Mouse (Mus musculus) layer of hippocampus, postnatal 10 days (tissue): ENCODE results near the gene Ssh3. TPM values are rescaled to one million over a fixed set of nuclear protein-coding genes. Genes with fewer than 3 reads are reported as not detected.
A peak's percentile ranks its signal among the peaks of the same experiment; 100 is the strongest.

Source experiments
- DNase-seq, 2 experiments: peaks; one replicate each; pipeline ENCODE4 v3.0.0; 2021; ENCODE audit warnings: low spot score in 2 of 2
- total RNA-seq, 2 experiments: library from RNA; stranded (reverse); gene quantifications; 2 replicates each; pipeline ENCODE4 v1.2.3; 2021

Gene Ssh3
- total RNA-seq, 2 experiments from 2014 or later = 49.0 to 66.1 TPM

DNA sequence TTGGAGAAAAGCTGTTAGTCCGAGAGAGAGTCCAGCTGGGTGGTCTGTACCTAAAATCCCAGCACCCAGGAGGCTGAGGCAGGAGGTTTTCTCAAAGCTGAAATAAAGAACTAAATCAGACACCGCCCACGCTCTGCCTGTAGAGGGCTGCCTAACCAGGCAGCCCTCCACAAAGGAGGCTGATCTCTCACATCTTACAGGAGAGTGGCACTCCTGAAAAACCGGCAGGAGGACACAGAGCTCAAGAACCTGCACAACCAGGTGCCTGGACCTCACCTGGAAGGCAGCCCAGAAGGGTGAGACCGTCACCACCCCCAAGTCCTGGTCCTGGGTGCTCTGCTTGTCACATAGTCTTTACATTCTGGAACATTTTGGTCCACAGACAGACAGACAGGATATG, 28.9 kb upstream of the Ssh3 start:
- DNase-seq = no peak

DNA sequence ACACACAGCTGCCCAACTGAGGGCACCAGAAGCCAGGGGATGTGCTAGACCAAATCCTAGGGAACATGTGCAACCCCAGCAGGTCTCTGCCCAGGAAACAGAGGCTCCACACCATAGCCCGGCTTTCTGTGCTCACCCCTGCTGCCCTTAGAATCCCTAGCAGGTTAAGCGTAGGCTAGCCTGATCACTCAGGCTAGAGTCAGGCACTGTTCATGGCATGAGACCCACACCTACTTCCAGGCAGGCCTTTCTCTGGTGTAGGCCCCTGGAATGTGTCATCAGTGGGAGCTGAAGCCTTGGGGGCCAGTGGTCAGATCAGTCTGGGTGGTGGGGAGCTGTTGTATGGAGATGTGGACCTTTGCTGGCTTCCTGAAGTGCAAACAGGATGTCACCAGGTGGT, 27.6 kb upstream of the Ssh3 start:
- no peak for DNase-seq

DNA sequence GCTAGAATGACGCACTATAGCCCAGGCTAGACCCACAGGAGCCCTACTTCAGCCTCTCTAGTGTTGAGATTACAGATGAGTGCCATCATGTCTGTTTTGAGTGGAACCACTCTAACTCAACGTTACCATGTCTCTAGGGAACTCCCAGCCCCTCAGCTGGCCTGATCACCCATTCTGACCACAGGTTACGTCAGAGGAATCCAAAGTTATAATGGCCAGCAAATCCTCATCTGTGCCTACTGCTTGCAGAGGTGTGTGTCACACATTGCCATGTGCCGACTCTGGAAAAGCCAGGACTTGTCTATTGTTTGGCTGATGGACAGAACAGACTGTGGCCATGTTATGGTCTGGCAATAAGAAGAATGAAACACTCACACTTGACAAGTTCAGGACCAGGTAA, 26.4 kb upstream of the Ssh3 start:
- DNase-seq = no peak

DNA sequence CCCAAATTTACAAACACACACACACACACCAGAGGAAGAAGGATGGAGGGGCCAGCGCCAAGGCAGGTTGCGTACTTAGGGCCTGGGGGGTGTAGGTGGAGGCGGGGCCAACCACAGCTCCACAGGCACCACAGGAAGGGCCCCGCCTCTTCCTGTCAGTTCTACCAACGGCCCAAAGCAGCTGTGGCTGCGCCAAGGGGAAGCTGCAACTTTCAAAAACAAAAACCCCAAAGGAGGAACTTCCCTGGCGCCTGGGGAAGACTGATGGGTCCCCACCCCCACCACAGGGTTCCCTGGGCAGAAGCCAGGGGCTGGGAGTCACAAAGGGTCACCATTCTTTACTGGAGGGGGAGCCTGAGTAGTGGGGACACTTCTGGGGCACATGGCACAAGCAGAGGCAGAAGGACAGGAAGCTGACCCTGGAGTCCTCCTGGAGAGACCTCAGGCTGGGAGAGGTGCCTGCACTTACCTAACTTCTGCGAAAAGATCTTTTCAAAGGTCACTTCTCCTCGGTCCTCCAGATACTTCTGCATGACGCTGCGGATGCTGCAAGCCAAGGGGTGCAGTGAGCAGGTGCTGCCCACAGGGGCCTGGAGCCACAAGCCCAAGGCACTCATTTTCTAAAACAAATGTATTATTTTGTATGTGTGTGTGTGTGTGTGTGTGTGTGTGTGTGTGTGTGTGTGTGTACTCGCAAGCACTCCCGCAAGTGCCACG, 25.6 kb upstream of the Ssh3 start:
- peak in 1 of 2 experiments; percentile 47 for DNase-seq

DNA sequence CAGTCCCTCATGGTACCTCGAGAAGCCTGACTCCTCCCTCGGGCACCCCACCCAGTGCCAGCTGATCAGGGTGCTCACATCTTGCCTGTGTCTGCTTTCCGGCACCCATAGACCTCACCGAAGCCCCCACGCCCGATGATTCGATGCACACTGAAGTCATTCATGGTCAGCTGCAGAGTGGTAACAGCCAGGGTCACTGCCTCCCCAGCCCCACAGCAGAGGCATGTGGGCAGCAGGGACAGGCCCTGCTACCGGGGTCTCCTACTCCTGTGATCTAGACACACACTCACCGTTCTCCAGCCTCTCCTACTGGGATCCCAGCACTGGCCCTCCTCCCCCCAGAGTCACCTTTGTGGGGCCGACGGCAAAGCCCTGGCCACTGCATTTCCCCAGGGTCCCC, 22.2 kb upstream of the Ssh3 start:
- no peak for DNase-seq

DNA sequence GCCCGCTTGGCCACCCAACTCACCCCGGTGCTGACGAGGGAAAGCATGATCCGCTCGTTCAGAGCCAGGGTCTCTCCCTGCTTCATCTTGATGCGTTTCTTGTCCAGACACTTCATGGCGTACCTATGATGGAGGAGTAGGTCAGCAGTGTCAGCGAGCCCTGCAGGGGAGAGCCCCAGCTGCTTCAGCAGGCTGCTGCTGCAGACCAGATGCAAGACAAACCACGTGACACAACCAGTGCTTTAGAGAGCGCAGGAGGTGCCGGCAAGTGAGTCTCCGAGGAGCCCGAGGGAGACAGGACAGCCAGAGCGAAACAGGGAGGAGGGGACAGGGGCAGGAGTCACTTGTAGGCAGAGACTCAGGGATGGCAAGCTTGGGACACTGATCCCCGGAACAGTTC, 21.8 kb upstream of the Ssh3 start:
- DNase-seq = no peak

DNA sequence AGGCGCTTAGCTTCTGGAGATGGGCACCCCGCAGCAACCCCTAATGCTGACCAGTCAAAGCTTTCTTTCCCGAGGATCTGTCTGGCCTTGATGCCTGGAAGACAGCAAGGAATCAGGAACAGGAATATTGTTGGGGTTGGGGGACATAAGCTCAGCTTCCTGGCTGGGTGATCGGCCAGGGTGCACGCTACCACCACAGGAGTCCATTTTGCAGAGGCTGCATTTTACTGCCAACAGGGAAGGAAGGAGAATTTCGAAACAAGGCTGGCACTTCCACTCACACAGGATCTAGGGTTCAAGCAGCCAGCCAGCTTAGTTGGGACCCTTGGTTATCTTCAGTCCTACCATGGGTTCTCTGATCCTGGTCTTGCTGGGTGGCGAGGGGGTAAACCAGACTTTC, 14.7 kb upstream of the Ssh3 start:
- no peak for DNase-seq

DNA sequence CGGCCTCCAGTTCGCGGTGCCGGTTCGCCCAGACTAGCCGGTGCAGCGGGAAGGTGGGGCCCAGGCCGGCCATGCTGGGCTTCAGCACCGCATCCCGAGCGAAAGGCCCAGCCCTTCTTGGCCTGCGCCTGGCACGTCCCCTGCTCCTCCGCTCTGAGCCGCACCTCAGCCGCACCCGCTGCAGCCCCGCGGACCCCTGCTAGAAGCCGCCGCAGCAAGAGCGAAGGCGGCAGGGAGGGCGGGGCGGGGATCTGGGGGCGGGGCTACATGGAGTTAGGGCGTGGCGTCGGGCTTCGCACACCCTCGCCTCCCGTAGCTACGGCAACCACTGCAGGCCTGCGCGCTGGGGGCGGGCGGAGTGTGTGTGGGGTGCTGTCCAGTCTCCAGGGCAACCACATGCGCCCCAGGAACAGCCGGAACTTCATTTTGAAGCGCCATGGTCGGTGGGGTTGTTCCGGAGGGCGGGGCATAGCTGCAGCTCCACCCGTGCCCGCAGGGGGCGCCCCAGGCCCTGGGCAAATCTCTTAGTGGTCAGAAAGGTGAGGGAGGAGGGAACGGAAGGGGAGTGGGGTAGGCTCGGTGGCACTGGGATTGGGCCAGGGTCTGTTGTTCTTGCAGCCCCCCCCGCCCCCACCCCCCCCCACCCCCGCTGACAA, 14.0 kb upstream of the Ssh3 start, which contains the start of gene Ankrd13d:
TSS of gene Ankrd13d (minus strand) at position 240 of the 656 bp plus-strand sequence.
- peak; percentile 94 to 95 for DNase-seq

DNA sequence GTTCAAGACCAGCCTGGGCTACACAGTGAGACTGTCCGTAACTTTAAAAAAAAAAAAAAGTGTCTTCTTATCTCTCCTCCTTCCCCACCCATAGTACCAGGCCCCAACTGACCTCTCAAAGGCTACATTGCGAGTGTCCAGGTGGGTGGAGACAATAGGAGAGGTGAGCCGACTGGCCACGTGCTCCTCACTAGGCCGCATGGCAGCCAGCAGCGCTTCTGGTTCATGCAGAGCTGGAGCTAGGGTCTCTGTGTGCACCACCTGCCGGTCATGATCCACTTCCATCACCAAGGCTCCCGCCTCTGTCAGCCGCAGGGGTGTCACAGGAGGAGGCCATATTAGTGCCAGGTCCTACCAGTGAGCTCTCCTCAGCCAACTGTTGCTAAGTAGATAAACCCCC, 11.4 kb upstream of the Ssh3 start:
- DNase-seq = no peak

DNA sequence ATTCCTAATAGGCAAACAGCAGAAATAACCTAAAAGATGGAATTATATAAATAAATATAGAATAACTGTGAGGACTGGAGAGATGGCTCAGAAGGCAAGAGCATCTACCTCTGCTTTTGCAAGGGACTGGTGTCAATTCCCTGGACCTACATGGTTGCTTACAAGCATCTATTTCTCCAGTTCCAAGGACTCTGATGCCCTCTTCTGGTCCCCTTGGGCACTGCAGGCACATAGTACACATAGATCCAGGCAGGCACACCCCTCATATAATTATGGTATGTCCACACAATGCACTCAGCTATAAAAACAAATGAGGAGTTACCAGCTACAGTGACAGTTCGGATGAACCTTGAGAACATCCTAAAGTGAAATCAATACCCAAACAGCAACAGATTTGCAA, 10.5 kb upstream of the Ssh3 start:
- no peak for DNase-seq

DNA sequence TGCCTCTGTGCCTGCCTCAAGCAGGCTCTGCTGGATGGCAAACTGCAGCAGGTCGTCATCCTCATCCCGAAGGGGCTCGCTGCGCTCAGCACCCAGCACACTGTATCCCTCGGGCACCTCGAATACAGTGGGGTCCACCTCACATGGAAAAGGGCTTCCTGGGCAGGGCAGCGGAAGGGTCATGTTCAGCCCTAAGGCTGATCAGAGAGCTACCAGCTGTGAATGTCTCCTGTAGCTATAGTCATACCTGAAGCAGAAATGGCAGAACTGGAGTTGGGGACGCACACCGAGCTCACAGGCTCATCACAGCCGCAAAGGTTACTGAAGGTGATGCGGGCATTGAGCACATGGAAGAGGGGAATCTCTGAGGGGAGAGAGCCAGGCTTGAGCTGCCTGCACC, 2.0 kb upstream of the Ssh3 start:
- no peak for DNase-seq

DNA sequence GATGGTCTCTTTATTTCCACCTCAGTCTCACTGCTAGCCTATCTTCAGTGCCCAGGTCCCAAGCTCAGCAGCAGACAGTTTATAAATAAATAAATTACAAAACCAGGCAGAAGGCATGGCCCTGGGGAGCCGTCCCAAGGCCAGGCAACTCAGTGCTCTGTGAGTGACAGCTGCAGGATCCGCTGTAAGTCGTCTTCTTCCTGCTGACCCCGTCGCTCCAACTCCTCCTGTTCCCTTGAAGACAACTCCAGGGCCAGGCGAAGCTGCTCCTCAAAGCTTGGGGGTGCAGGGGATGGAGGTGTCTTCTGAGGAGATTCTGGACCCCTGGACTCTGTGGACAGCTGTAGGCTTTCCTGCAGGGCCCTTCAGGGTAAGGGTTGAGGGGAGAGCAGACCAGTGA, 1.2 kb upstream of the Ssh3 start:
- no peak for DNase-seq

DNA sequence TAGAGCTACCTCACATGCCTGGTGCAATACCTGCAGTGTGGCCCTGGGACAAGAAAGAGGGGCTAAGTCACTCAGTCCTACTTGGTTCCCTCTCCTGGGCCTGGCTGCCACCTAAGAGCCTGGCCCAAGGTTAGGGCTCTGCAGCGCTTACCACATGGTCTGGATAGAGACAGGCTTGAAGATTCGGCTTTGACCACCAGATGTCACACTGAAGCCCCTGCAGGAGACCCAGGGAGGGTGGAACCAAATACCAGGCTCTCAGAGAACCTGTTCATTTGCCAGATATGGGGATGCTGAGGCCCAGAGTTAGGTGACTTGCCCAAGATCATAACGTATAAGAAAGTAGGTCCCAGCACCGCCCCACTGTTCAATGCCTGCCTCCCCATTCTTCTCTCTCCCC, 3.0 kb downstream of the Ssh3 start:
- DNase-seq = no peak

DNA sequence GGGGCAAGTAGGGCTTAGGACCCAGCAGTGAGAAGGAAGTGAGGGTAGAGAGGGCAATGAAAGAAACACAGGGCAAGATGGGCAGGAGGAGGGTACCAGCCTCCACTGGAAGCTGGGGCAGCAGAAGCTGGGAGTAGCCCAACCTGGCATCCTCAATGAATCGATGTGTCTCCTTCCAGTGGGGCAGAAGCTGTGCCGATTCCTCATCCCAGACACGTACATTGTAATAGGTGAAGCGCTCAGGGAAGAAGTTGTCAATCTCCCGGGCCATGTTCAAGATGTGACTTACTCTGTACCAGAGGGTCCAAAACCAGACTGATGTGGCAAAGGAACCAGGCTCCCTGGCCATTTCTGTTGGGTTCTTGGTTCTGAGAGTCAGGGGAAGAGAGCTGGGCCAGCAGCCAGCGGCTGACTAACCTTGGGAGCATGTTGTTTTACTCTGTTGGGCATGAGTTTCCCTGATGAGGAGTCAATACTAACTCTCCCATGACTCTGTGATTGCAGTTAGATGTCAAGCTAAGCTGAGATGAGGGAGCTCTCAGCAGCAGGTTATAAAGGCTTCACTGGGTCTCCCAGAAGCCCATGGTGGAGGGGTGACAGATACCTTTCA, 4.7 kb downstream of the Ssh3 start:
- no peak for DNase-seq

DNA sequence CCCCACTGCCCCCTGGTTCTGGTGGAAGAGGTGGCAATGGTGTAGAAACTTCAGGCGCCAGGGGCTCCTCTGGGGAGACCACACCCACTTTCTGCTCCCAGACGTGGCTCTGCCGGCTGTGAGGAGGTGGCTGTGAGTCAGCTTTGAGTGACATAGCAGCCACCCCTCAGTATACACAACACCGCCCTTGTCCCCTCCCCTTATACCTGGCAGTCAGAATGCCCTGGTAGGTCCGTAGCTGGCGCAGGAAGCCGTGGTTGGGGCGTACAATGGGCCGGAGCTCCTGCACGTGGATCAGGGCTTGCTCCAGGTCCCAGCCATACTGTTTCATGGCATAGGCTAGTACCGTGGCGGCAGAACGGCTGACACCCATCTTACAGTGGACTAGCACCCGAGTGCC, 5.3 kb downstream of the Ssh3 start:
- DNase-seq = no peak

DNA sequence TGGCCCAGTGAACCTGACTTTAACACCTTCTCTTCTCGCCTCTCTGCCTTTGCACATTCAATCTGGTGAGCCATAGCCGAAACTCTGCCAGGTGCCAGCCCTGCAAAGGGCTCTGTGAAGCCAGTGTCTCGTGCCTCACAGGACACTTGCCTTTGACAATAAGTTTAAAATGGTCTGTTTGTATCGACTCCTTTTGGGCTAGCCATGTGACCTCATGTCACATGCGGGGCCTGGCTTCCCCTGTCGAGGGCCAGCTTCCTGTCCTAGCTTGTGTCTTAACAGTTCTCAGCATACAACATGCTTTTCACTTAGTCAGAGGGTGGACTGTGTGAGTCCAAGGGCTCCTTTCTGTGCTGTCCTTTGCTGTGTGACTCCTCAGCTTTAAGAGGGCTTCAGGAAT, 6.2 kb downstream of the Ssh3 start:
- DNase-seq = no peak

DNA sequence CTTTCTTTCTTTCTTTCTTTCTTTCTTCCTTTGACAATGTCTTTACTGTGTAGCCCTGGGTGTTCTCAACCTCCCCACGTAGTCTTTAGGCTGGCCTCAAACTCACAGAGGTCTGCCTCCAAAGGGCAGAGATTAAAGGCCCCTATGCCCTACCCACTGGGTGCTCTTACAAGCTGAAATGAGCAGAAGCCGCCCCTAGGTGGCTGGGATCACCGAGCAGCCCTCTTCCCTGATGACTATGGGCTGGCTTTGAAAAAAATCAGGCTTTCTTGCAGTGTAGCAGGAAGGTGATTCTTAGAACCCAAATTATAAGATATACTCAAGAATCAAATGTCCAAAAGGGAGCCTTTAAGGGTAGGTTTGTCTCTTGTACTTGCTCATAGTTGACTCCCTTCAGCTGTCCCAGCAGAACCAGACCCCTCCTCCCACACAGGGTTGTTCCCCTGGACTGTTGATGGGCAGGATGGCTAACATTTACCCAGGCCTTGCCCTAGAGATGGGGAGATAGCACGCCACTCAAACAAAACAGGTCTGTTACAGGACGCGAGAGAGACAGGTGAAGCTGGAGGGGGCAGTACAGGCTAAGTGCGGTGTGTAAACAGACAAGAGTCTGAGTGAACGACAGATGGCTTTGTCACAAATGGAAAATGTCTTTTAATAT, 7.8 kb downstream of the Ssh3 start:
- DNase-seq = no peak

DNA sequence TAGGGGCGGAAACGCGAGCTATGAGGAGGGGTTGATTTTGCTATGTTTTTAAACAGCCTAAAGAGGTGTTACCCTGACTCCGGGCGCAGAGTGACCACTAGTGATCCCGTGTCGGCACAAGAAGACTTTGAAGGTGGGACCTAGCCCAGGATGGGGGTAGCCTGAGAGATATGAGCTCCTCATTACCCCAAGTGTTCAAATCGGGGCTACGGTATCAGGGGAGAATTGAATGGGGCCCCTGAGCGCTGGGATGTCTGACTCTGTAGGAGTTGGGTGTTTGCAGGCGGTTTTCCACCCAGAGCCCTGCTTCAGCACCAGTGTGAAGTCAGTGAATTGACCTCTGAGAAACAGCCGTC, 11.1 kb downstream of the Ssh3 start:
- DNase-seq = no peak

DNA sequence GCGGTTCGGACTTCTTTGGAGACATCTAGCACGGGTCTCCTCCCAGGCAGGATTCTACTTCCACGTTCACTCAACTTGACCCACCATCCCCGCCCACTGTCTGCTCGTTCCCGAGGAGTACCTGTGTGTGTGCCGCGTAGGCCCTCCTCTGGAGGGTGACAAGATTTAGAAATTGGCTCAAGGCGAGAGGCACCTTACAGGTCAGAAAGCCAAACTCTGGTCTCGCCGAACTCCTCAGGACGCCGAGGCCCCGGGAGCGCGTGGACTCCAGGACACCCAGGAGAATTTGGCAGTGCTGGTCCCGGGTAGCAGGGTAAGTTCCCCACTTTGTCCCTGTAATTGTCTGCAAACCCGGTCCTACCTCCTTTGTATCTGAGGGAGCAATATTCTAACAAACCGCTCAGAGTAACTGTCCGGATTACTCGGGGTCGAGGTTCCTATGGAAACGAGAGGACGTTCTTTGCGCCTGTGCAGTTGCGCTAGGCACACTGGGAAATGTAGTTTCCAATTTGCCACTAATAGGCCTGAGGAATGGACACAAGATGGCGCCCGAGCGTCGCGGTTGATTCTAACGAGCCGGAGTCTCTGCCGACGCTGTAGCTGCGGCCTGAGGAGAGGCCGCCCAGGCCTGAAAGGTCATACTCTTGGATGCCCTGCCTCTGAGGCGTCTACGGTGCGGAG, 11.6 kb downstream of the Ssh3 start:
- DNase-seq = peak; percentile 94

DNA sequence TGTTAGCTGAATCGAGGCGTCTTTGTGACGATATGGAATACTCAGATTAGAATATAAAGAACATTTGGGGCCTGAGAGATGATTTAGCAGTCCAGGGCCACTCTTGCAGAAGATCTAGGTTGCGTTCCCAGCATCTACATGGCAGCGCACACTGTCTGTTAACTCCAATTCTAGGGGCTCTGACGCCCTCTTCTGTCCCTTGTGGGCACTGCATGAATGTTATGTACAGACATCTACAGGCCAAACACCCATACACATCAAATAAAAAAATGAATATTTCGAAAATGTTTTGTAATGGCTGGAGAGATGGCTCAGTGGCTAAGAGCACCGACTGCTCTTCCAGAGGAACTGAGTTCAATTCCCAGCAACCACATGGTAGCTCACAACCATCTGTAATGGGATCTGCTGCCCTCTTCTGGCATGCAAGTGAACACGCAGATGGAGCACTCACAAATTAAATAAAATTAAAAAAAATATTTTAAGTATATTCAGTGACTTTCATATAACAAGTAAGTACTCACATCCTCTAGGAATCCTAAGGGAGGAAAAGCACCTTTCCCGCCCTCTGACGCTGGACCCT, 13.3 kb downstream of the Ssh3 start:
- DNase-seq = no peak

DNA sequence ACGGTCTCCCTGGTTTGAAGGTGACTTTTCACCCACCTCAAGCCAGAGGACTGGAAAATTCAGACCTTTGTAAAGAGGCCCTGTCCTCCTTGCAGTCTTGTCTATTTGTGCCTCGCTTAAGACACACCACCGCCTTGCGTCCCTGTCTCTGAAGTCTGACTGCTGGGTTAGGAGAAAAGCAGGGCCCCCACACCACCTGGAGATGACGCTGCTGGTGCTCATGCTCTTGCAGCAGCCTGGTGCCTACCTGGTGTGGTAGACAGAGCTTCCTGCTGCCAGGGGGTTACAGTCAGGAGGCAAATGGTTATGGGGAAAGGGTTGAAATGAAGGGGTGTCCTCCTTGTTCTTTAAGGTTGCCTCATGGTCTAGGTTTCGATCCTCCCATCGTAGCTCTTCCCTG, 14.8 kb downstream of the Ssh3 start:
- no peak for DNase-seq
